10 mouse cellular contexts compared by ENCODE assay signal in the genomic region with DNA sequence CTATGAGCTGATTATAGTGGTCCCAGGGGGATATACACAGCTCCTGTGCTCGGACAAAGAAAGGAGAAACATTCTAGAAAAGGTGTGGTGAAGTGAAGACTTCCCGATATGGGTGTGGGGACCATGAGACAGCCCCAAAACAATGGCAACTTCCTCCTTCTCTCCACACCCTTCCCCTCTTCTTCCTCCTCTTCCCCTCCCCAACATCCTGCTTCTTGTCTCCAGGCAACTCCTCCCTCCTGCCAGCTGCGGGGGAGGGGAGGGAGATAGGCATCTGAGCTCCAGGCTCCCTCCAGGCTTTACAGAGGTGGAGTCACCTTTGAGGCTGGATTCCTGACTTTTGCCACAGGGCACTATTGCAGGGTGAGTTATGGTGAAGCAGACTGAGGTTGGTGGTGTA. TPM values are rescaled to one million over a fixed set of nuclear protein-coding genes. Genes with fewer than 3 reads are reported as not detected.
A peak's percentile ranks its signal among the peaks of the same experiment; 100 is the strongest.
DNase-seq lines count a peak whose midpoint lies in the region; ATAC-seq lines count a peak whose summit lies in the region.
"Had no signal": no experiment of that assay in that cellular context is flagged by ENCODE, and none has a peak within 500 bp of the region (broad histone marks: within the 10 kb centered on the region; RNA-seq: fewer than 3 reads in every experiment).

No protein-coding gene starts in this region.

- DNase-seq in spleen, postnatal 36 days (ENCODE audit: low spot score in 2 of 2), result peak; percentile 16 to 40
- DNase-seq in spleen, postnatal 10 days (ENCODE audit: low spot score in 2 of 2), result no peak
- DNase-seq in lung, adult 18-20 months, result peak; percentile 59 to 69
- no peak for DNase-seq in thymus, adult 18-20 months
- no peak for DNase-seq in cerebellum, postnatal 25 days
- no peak for DNase-seq in right cerebral cortex, adult 18-20 months
- DNase-seq: cerebellum, adult 11-12 months; gastrocnemius, postnatal 10 days; spleen, adult 18-20 months had no signal

- peak; percentile 63 for ATAC-seq in granulocyte monocyte progenitor cell, adult 5-6 weeks (replicated peaks; ENCODE audit: poor library complexity, severe bottlenecking)

RNA-seq across cellular contexts. Expression of a gene that starts 40.6 kb away (rescaled TPM):
- 1.9 and 6.3 TPM in 2 replicates for total RNA-seq in granulocyte monocyte progenitor cell, adult 5-6 weeks (2014; fragmentation: Nextera tagmentation)
- not detected in 2 replicates for total RNA-seq in granulocyte monocyte progenitor cell, adult 5-6 weeks (2017)

RNA-seq across cellular contexts. Expression of a gene that starts 45.4 kb away (rescaled TPM):
- total RNA-seq in granulocyte monocyte progenitor cell, adult 5-6 weeks (2014; fragmentation: Nextera tagmentation), result 0.11 TPM in 1 of 2 replicates, not detected in the other
- 0.10 TPM in 1 of 2 replicates, not detected in the other for total RNA-seq in granulocyte monocyte progenitor cell, adult 5-6 weeks (2017)

Comparison
In these comparisons a context has a peak if more than half of its experiments do, and no peak if none do; other contexts are left out.
1. DNase-seq: peak in spleen, postnatal 36 days (2 of 2) and lung, adult 18-20 months (2 of 2); none in spleen, postnatal 10 days (0 of 2), thymus, adult 18-20 months (0 of 2), cerebellum, postnatal 25 days (0 of 2) and right cerebral cortex, adult 18-20 months (single experiment).